Mouse (Mus musculus) bone marrow macrophage, adult 2 months (primary cell): ENCODE results near the gene Apoc3. TPM values are rescaled to one million over a fixed set of nuclear protein-coding genes. Genes with fewer than 3 reads are reported as not detected.
A peak's percentile ranks its signal among the peaks of the same experiment; 100 is the strongest.

ENCODE experiments used
- H3K27ac ChIP-seq: 2 replicates; pipeline ENCODE4 v1.5.1; 2012; ENCODE audit warnings: low read depth, low read length; ENCODE audit not compliant: insufficient read depth
- H3K4me1 ChIP-seq: 2 replicates; pipeline ENCODE4 v1.6.1; 2012; ENCODE audit warnings: low read length; ENCODE audit not compliant: control insufficient read depth, insufficient read depth
- H3K4me3 ChIP-seq: 2 replicates; pipeline ENCODE4 v1.5.1; 2012; ENCODE audit warnings: mild to moderate bottlenecking, low read length, moderate library complexity; ENCODE audit not compliant: insufficient read depth
- CTCF ChIP-seq: IDR thresholded peaks from 2 replicates; pipeline ENCODE4 v1.5.1; 2012; ENCODE audit warnings: low read depth, mild to moderate bottlenecking, low read length, moderate library complexity
- POLR2A ChIP-seq: IDR thresholded peaks from 2 replicates; pipeline ENCODE4 v1.6.1; 2012; ENCODE audit warnings: mild to moderate bottlenecking, low read depth, low read length, borderline replicate concordance
- polyA plus RNA-seq: library from polyadenylated mRNA; stranded (reverse); fragments of >200 nt; gene quantifications from 2 replicates; pipeline ENCODE4 v1.2.4, GENCODE M21; 2012; ENCODE audit not compliant: missing spikeins, insufficient read depth, insufficient read length

Gene Apoc3
- polyA plus RNA-seq, 1 experiment = not detected

DNA sequence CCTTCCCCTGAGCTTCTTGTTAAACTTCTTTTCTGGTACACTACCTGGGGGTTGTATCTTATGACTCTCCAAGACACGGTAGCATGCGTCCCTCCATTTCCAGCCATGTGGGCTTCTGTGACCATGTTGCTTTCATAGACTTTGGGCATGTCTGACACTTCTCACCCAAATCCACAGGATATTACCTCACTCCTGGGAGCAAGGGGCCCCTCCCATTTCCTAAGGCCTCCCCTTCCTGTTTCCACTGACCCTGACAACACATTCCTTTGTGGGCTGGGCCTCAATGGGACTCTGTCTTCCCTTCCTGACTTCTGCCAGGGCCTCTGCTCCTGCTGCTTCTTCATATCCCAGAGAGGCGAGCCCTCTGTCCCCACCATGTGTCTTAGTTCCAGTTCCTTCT is 22.1 kb upstream of the Apoc3 start:
- TF ChIP-seq POLR2A = no peak
- TF ChIP-seq CTCF = no peak
- Histone ChIP-seq H3K4me3 (peak overlapping the region; percentile 19), H3K27ac (peak overlapping the region; percentile 61), H3K4me1 (peaks cover 20% of the 10 kb centered on the region)

DNA sequence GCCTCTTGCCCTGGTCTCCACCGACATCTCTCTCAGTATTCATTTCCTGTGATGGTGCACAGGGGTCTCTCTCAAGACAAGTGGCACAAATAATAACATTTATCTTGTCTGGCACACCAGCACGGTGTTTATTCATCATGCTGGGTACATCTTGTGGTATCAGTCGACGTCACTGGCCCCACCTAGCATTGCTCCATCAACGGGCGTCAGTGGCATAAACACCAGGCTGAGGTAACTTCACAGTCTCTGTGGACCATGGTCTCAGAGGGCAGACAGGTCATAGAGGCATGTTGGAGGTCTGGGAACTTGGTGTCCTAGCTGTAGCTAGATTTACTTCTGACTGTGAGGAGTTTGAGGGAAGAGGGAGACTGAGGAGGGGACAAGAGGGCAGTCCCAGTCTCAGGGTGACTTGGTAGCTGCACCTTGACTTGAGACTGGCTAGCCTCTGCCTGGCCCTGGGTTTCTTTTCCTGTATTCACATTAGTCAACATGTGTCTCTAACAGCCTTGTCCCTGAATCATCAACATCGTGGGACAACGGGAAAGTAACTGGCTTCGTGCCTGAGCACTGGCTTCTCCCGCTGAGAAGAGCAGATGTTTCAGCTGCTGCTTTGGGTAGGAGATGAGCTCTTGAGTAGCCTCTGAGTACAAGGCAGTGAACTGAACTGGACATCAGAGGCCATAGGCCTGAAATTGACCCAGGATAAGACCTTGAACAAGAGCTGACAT is 21.4 kb upstream of the Apoc3 start:
- peaks cover 20% of the 10 kb centered on the region for H3K4me1 ChIP-seq
- TF ChIP-seq POLR2A (no peak), CTCF (no peak)
- H3K27ac ChIP-seq = 0 out of 2 replicates have a peak overlapping the region, but pooled peaks have one; percentile 15
- H3K4me3 ChIP-seq = peak overlapping the region; percentile 19; the same call in 1 of the 2 replicates

DNA sequence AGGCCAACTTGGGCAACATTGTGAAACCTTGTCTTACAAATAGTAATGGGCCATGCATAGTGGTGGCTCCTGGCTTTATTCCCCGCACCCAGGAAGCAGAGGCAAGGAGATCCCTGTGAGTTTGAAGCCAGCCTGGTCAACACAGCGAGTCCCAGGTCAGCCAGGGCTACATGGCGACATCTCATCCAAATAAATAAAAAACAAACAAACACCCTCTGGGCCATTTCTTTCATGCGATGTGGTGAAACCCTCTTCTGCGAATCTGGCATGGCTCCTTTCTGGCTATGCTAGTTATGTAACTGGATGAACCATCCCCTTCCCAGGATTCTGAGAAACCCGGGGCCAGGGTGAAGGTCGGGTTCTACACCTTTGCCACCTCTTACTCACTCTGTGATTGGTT is 20.7 kb upstream of the Apoc3 start:
- Histone ChIP-seq H3K4me1 (peaks cover 20% of the 10 kb centered on the region), H3K4me3 (no peak overlapping the region), H3K27ac (no peak overlapping the region)
- TF ChIP-seq CTCF (no peak), POLR2A (no peak)

DNA sequence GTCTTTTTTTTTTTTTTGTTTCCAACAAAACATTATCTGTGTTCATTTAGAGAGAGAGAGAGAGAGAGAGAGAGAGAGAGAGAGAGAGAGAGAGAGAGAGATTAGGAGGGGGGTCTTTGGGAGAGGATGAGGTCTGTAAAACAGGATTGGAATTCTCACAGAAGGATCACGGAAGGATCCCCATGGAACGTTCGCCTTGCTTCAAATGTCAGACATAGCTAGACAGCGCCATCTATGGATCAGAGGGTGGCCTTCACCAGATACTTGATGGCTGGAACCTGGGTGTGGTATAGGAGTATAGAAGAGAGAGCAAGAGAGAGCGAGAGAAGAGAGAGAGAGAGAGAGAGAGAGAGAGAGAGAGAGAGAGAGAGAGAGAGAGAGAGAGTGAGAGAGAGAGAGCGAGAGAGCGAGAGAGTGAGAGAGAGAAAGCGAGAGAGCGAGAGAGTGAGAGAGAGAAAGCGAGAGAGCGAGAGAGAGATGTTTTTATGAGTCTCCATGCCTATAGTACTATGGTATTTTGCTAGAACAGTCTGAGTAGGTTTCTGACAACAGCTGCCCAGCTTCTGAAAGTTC is 11.4 kb upstream of the Apoc3 start:
- TF ChIP-seq CTCF = no peak
- TF ChIP-seq POLR2A = no peak
- no peak overlapping the region for H3K4me3 ChIP-seq
- H3K4me1 ChIP-seq = no peaks in the 10 kb centered on the region
- H3K27ac ChIP-seq = no peak overlapping the region

DNA sequence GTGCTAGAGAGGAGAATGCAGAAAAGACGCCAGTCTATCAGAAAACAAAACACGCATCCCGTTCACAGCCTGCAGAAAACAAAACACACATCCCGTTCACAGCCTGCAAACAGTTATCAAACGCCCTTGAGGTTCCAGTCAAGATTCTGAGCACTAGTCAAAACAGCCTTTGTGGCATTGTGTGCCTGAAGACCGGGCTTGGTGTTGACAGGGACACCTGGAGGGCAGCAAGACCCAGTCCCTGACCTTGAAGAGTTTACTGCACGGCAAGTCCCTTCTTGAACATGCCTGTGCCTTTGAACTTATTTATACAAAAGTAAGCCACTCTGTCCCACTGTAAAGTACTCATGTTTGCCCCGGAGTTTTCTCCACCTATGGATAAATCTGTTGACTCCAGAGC is 8.1 kb upstream of the Apoc3 start:
- TF ChIP-seq POLR2A = no peak
- TF ChIP-seq CTCF = no peak
- Histone ChIP-seq H3K4me1 (no peaks in the 10 kb centered on the region), H3K4me3 (no peak overlapping the region), H3K27ac (no peak overlapping the region)

DNA sequence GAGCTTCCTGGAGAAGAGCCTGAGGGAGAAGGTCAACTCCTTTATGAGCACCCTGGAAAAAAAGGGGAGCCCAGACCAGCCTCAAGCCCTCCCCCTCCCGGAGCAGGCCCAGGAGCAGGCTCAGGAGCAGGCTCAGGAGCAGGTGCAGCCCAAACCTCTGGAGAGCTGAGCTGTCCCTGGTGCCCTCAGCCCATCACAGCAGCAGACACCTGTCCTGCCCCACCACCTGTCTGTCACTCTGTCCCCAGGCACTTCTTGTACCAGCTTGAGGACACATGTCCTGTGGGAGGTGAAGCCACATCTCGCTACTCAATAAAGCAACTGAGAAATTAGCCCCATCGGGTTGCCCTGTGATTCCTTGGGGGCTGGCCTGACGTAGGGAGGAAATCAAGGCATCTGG is 7.7 kb upstream of the Apoc3 start:
- no peak for TF ChIP-seq POLR2A
- TF ChIP-seq CTCF = no peak
- H3K4me3 ChIP-seq = no peak overlapping the region
- no peaks in the 10 kb centered on the region for H3K4me1 ChIP-seq
- no peak overlapping the region for H3K27ac ChIP-seq

DNA sequence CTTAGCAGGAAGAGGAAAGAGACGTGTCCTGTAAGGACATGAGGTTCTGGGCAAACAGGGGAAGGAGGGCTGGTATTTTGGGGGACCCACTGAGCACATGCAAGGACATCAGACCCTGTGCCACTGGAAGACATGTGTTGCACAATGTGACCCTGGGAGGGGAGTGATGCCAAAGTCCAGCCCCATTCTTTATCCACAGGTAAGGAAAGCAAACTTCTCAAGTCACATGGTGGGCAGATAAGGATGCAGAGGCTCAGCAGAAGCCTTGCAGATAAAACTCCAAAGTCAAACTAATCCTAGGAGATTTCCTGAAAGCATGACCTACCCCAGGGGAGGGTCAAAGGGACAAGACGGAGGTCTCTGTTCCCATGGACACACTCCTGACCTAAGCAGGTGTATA is 6.4 kb upstream of the Apoc3 start:
- Histone ChIP-seq H3K4me1 (no peaks in the 10 kb centered on the region), H3K27ac (no peak overlapping the region), H3K4me3 (no peak overlapping the region)
- no peak for TF ChIP-seq CTCF
- TF ChIP-seq POLR2A = no peak

DNA sequence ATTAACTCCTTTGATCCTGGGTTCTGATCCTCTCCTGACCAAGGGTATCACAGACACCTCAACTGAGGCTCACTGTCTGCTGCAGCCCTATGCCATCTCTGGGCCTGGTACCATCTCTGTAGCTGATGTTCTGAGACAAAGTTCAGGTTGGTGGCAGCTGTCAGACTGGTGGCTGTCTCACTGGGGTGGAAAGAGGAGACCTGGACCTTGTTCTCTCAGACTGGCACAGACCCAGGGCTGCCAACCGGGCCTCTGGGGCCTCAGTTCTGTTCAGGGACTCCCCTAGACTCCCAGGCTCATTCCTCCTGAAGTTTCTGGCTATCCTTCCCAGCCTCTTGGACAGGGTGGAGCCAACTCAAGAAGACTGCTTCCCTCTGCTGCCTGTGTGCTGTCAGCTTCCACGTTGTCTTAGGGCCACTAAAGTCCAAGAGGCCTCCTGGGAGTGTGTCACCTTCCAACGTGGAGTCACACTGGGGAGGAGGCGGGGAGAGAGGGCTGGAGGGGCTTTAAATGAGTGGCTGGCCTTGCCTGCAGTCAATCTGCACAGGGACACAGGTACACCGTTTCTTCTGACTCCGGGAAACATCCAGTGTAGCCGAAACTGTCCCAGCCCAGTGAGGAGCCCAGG is 5.2 kb upstream of the Apoc3 start, which contains the start of gene Apoa4:
Gene Apoa4 (plus strand): TSS at position 171 of the 628 bp plus-strand sequence.
- no peak within 1 kb of the TSS for H3K4me3 ChIP-seq
- H3K4me1 ChIP-seq = no peaks in the 10 kb centered on the region
- no peak within 1 kb of the TSS for H3K27ac ChIP-seq
- TF ChIP-seq POLR2A = no peak
- no peak for TF ChIP-seq CTCF

DNA sequence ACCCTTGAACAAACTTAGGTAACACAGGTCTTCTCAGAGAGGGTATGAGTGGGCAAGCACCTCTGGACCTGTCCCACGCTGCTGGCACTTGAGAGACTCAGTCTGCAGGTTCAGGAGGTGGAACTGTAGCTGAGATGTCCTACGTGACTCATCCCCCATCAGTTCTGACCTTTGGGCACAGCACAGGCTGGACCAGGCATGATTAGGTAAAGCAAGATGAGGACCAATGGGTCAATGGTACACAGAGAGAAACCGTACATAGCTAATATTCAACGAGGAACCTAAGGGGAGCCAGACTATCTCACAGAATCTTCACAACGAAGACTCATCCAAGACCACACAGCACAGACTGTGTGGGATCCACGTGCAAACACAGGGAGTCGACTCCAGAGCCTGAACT is 3.4 kb upstream of the Apoc3 start:
- TF ChIP-seq POLR2A = no peak
- TF ChIP-seq CTCF = no peak
- Histone ChIP-seq H3K27ac (no peak overlapping the region), H3K4me3 (no peak overlapping the region), H3K4me1 (no peaks in the 10 kb centered on the region)

DNA sequence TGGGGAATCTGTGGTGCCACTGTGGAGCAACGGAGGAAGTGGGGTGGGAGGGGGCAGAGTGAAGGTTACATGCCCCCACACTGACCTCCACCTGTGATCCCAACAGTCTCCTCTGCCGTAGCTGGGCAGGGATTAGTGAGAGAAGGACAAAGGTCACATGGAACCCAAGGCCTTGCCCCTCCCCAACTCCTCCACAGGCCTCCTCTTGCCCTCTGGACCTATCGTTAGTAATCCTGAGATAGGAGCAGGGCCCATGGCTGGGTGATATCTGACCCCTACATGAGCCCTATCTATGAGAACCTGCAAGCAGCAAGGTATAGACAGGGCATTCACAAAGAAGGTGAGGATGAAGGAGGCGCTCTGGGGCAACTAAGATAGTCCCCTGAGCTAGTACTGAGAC is 213 bp upstream of the Apoc3 start:
- H3K27ac ChIP-seq = no peak overlapping the region
- no peak for TF ChIP-seq POLR2A
- H3K4me1 ChIP-seq = no peaks in the 10 kb centered on the region

More for the DNA sequence above, 213 bp upstream of the Apoc3 start:
- H3K4me3 ChIP-seq = no peak overlapping the region
